Mouse (Mus musculus): ENCODE results near the gene Ankle1. TPM values are rescaled to one million over a fixed set of nuclear protein-coding genes. Genes with fewer than 3 reads are reported as not detected.
A peak's percentile ranks its signal among the peaks of the same experiment; 100 is the strongest.
"Not testable (repeated sequence)": the region's sequence is repeated elsewhere in the genome, so short reads cannot be mapped to it uniquely, and the experiment has no call there.

Ankle1 gene
- polyA plus RNA-seq, 1 experiment from 2014 or later, result 10.3 TPM

DNA sequence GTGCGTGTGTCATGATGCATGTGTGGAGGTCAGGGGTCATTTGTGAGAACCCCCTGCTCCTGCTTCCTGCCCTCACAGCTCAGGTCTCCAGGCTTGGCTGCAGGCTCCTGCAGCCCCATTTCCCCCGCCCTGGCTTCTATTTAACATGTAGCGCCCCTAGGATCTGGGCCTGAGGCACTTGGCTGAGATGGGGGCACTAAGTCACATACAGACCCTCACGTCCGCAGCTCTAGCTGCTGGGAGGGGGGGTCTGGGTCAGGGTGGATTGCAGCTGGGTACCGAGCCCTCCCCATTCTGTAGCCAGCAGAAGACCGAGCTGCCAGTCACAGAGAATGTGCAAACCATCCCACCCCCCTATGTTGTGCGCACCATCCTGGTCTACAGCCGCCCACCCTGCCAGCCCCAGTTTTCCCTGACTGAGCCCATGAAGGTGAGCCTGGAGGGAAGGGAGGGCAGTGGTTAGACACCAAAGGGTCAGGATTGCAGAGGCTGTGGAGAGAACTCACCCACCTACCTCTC is 3.3 kb upstream of the Ankle1 start:
- H3K4me2 ChIP-seq, result no peak overlapping the region
- no peaks in the 10 kb centered on the region for H3K27me3 ChIP-seq
- no peak for ATAC-seq (ENCODE audit: low FRiP score)
- no peaks in the 10 kb centered on the region for H3K9me3 ChIP-seq
- WGBS, result 82% methylated on average over 9 of the region's 9 CpGs
- H3K27ac ChIP-seq, result no peak overlapping the region
- peaks cover 35% of the 10 kb centered on the region for H3K36me3 ChIP-seq
- H3K4me1 ChIP-seq (replicated peaks), result peaks cover 25% of the 10 kb centered on the region
- H3K9ac ChIP-seq, result no peak overlapping the region
- no peak overlapping the region for H3K4me3 ChIP-seq

GRCm38 (mm10) chr8:71403107-71403885 is 2.5 kb upstream of the Ankle1 start:
- Histone ChIP-seq H3K27ac (no peak overlapping the region), H3K4me3 (no peak overlapping the region), H3K36me3 (peaks cover 33% of the 10 kb centered on the region), H3K4me2 (no peak overlapping the region), H3K4me1 (replicated peaks) (peaks cover 21% of the 10 kb centered on the region), H3K27me3 (no peaks in the 10 kb centered on the region), H3K9me3 (no peaks in the 10 kb centered on the region), H3K9ac (no peak overlapping the region)
- 87% methylated on average over 6 of the region's 6 CpGs for WGBS
- no peak for ATAC-seq (ENCODE audit: low FRiP score)

- Histone ChIP-seq H3K9ac (no peak overlapping the region), H3K36me3 (peaks cover 26% of the 10 kb centered on the region), H3K4me1 (replicated peaks) (peaks cover 21% of the 10 kb centered on the region), H3K4me3 (no peak overlapping the region), H3K9me3 (no peaks in the 10 kb centered on the region), H3K4me2 (no peak overlapping the region), H3K27me3 (no peaks in the 10 kb centered on the region), H3K27ac (no peak overlapping the region)
- no peak for ATAC-seq (ENCODE audit: low FRiP score)
- WGBS, result 88% methylated on average over 8 of the region's 8 CpGs
Observed at GRCm38 (mm10) chr8:71404011-71404410, 1.8 kb upstream of the Ankle1 start.

DNA sequence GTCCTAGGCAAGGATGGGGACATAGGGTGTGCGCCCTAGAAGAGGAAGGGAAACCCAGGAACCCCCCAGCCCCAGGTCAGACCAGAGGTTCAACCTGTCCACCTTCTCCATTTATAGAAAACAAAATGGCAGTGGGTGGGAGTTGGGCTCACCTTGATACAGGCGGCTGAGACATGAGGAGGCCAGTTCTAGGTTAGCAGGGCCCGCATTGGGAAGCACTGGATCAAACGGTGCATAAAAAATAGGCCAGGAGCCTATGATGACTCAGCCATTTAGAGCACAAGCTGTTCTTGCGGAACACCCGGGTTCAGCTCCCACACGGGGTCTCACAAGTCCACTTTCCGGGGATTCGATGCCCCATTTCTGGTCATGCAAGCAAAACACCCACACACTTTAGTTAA is 859 bp upstream of the Ankle1 start:
- 82% methylated on average over 9 of the region's 9 CpGs for WGBS
- no peak for ATAC-seq (ENCODE audit: low FRiP score)
- Histone ChIP-seq H3K4me1 (replicated peaks) (peaks cover 21% of the 10 kb centered on the region), H3K4me2 (no peak overlapping the region), H3K27me3 (no peaks in the 10 kb centered on the region), H3K9me3 (no peaks in the 10 kb centered on the region), H3K4me3 (peak overlapping the region; percentile 47; the same call in 1 of the 2 replicates), H3K36me3 (peaks cover 18% of the 10 kb centered on the region), H3K9ac (no peak overlapping the region), H3K27ac (no peak overlapping the region)

DNA sequence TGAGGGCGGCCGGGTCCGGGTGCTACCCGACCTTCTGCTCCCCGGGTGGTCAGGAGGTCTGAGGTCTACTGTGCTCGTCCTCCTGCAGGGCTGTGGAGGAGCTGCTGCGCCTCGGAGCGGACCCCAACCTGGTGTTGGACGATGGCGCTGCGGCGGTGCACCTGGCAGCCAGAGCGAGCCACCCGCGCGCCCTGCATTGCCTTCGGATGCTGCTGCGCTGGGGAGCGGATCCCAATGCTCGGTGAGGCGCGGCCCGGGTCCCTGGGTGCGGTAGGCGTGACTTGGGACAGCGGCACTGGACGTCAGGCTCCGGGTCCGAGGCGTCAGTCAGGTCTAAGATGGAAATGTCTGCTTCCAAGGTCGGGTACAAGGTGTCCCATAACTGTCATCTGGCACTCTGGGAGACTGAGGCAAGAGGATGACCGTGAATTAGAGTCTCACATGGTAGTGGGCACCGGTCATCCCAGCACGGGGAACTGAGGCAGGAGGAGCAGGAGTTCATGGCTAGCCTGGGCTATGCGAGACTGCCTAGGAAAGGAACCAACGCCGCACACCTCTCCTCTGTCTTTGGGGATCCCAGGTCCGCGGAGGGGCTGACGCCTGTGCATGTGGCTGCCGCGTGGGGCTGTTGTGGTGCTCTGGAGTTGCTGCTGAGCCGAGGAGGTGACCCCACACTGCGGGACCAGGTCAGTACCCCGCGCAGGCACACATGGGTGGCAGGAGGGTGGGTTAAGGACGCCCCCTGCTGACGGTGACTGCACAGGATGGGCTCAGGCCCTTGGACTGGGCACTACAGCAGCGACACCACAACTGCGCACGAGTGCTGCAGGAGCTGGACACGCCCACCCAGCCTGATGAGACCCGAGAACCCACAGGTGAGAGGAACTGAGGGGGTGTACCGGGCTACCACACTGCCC is 547 bp downstream of the Ankle1 start:
- no peaks in the 10 kb centered on the region for H3K27me3 ChIP-seq
- H3K9me3 ChIP-seq, result no peaks in the 10 kb centered on the region
- peaks cover 10% of the 10 kb centered on the region for H3K36me3 ChIP-seq
- peak overlapping the region; percentile 91 for H3K4me2 ChIP-seq
- peak; percentile 62 for ATAC-seq (ENCODE audit: low FRiP score)
- H3K9ac ChIP-seq, result peak overlapping the region; percentile 60; the same call in 1 of the 2 replicates
- H3K4me1 ChIP-seq (replicated peaks), result peaks cover 21% of the 10 kb centered on the region
- no peak overlapping the region; the same call in 1 of the 2 replicates for H3K27ac ChIP-seq
- WGBS, result under 1% methylated on average over 55 of the region's 55 CpGs
- H3K4me3 ChIP-seq, result peak overlapping the region; percentile 47

- Histone ChIP-seq H3K4me3 (no peak overlapping the region), H3K36me3 (peaks cover 10% of the 10 kb centered on the region), H3K4me1 (replicated peaks) (peaks cover 21% of the 10 kb centered on the region), H3K9ac (no peak overlapping the region), H3K9me3 (no peaks in the 10 kb centered on the region), H3K27me3 (no peaks in the 10 kb centered on the region), H3K4me2 (no peak overlapping the region), H3K27ac (no peak overlapping the region)
- WGBS, result 92% methylated on average over 14 of the region's 14 CpGs
- no peak for ATAC-seq (ENCODE audit: low FRiP score)
Observed at GRCm38 (mm10) chr8:71407441-71407840, 1.6 kb downstream of the Ankle1 start.

GRCm38 (mm10) chr8:71408231-71408630 is 2.4 kb downstream of the Ankle1 start:
- no peak overlapping the region for H3K4me3 ChIP-seq
- peaks cover 5% of the 10 kb centered on the region; the same call in 1 of the 2 replicates for H3K36me3 ChIP-seq
- no peak overlapping the region for H3K4me2 ChIP-seq
- ATAC-seq (ENCODE audit: low FRiP score), result no peak
- no peak overlapping the region for H3K27ac ChIP-seq
- 97% methylated on average over 4 of the region's 4 CpGs for WGBS
- H3K9ac ChIP-seq, result no peak overlapping the region
- no peaks in the 10 kb centered on the region for H3K9me3 ChIP-seq
- no peaks in the 10 kb centered on the region for H3K27me3 ChIP-seq
- peaks cover 21% of the 10 kb centered on the region for H3K4me1 ChIP-seq (replicated peaks)

GRCm38 (mm10) chr8:71411535-71412273 is 5.9 kb downstream of the Ankle1 start:
- WGBS, result 53% methylated on average over 11 of the region's 11 CpGs
- Histone ChIP-seq H3K27ac (no peak overlapping the region), H3K36me3 (no peaks in the 10 kb centered on the region), H3K4me1 (replicated peaks) (peaks cover 7% of the 10 kb centered on the region), H3K27me3 (no peaks in the 10 kb centered on the region), H3K4me2 (no peak overlapping the region), H3K4me3 (no peak overlapping the region), H3K9ac (no peak overlapping the region), H3K9me3 (no peaks in the 10 kb centered on the region)
- no peak for ATAC-seq (ENCODE audit: low FRiP score)

GRCm38 (mm10) chr8:71422121-71422520 is 16.3 kb downstream of the Ankle1 start:
- no peak overlapping the region for H3K4me2 ChIP-seq
- H3K27me3 ChIP-seq, result no peaks in the 10 kb centered on the region
- H3K4me3 ChIP-seq, result no peak overlapping the region
- H3K9ac ChIP-seq, result no peak overlapping the region
- no peaks in the 10 kb centered on the region for H3K36me3 ChIP-seq
- no peaks in the 10 kb centered on the region for H3K4me1 ChIP-seq (replicated peaks)
- no peaks in the 10 kb centered on the region for H3K9me3 ChIP-seq
- H3K27ac ChIP-seq, result no peak overlapping the region
- ATAC-seq (ENCODE audit: low FRiP score), result no peak

DNA sequence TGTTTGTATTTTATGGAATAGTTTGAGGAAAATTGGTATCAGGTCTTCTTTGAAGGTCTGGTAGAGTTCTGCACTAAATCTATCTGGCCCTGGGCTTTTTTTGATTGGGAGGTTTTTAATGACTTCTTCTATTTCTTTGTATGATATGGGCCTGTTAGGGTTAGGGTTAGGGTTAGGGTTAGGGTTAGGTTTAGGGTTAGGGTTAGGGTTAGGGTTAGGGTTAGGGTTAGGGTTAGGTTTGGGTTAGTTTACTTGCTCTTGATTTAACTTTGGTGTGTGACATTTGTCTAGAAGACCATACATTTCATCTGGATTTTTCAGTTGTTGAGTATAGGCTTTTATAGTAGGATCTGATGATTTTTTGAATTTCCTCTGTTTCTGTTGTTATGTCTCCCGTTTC is 27.1 kb downstream of the Ankle1 start:
- H3K9me3 ChIP-seq; H3K4me1 ChIP-seq (replicated peaks); H3K9ac ChIP-seq; ATAC-seq (ENCODE audit: low FRiP score); H3K36me3 ChIP-seq; H3K27ac ChIP-seq; H3K27me3 ChIP-seq; H3K4me2 ChIP-seq; H3K4me3 ChIP-seq: not testable (repeated sequence)
- 85% methylated on average over 1 of the region's 1 CpGs for WGBS

GRCm38 (mm10) chr8:71437041-71437440 is 31.2 kb downstream of the Ankle1 start:
- Histone ChIP-seq H3K9me3 (no peaks in the 10 kb centered on the region), H3K4me2 (no peak overlapping the region), H3K27ac (no peak overlapping the region), H3K36me3 (no peaks in the 10 kb centered on the region), H3K4me1 (replicated peaks) (no peaks in the 10 kb centered on the region), H3K4me3 (no peak overlapping the region), H3K9ac (no peak overlapping the region), H3K27me3 (peaks cover 9% of the 10 kb centered on the region)
- WGBS, result 50% methylated on average over 3 of the region's 3 CpGs
- ATAC-seq (ENCODE audit: low FRiP score), result no peak

DNA sequence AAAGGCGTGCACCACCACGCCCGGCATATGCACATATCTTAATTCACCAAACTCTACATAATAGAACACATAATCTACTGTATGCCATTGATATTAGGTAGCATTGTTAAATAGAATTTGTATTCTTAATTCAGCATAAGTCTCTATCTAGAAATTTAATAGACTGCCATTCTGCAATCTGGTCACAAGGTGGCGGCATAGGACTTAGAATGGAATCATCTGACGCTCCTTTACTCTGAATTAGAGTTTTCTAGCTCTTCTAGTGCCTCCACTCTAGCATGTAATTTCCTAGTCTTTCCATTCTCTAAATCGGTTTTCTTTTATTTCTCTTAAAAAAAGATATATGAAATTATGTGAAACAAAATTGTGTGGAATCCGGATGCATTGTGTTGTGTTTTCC is 35.6 kb downstream of the Ankle1 start:
- H3K9me3 ChIP-seq, result no peaks in the 10 kb centered on the region
- no peaks in the 10 kb centered on the region for H3K36me3 ChIP-seq
- no peak overlapping the region for H3K9ac ChIP-seq
- no peak overlapping the region for H3K4me2 ChIP-seq
- H3K4me1 ChIP-seq (replicated peaks), result no peaks in the 10 kb centered on the region
- H3K4me3 ChIP-seq, result no peak overlapping the region
- H3K27me3 ChIP-seq, result peaks cover 13% of the 10 kb centered on the region
- ATAC-seq (ENCODE audit: low FRiP score), result no peak
- H3K27ac ChIP-seq, result no peak overlapping the region
- WGBS, result under 1% methylated on average over 7 of the region's 7 CpGs

Measured in hindbrain, embryonic 13.5 days (tissue).